Mouse (Mus musculus): ENCODE measurements around the gene Pigk. TPM values are rescaled to one million over a fixed set of nuclear protein-coding genes. Genes with fewer than 3 reads are reported as not detected.

Pigk gene
- polyA plus RNA-seq, 1 experiment, result 4.4 TPM

- TF ChIP-seq GATA1 (IDR thresholded peaks at IDR 0.05; ENCODE audit: low read length), result no peak
Measured at GRCm38 (mm10) chr3:152792601-152793000, 78.7 kb downstream of the Pigk start.

GRCm38 (mm10) chr3:152793006-152793405, 79.1 kb downstream of the Pigk start:
- no peak for TF ChIP-seq GATA1 (IDR thresholded peaks at IDR 0.05; ENCODE audit: low read length)

GRCm38 (mm10) chr3:152796216-152796615, 82.3 kb downstream of the Pigk start:
- no peak for TF ChIP-seq GATA1 (IDR thresholded peaks at IDR 0.05; ENCODE audit: low read length)

- no peak for TF ChIP-seq GATA1 (IDR thresholded peaks at IDR 0.05; ENCODE audit: low read length)
Measured at GRCm38 (mm10) chr3:152797354-152797753, 83.5 kb downstream of the Pigk start.

- TF ChIP-seq GATA1 (IDR thresholded peaks at IDR 0.05; ENCODE audit: low read length), result no peak
Measured at GRCm38 (mm10) chr3:152799738-152800431, 86.0 kb downstream of the Pigk start.

GRCm38 (mm10) chr3:152813905-152814304, 100.0 kb downstream of the Pigk start:
- TF ChIP-seq GATA1 (IDR thresholded peaks at IDR 0.05; ENCODE audit: low read length), result no peak

GRCm38 (mm10) chr3:152815110-152815509, 101.2 kb downstream of the Pigk start:
- no peak for TF ChIP-seq GATA1 (IDR thresholded peaks at IDR 0.05; ENCODE audit: low read length)

- no peak for TF ChIP-seq GATA1 (IDR thresholded peaks at IDR 0.05; ENCODE audit: low read length)
Measured at GRCm38 (mm10) chr3:152820406-152820805, 106.5 kb downstream of the Pigk start.

- no peak for TF ChIP-seq GATA1 (IDR thresholded peaks at IDR 0.05; ENCODE audit: low read length)
Measured at GRCm38 (mm10) chr3:152821202-152821601, 107.3 kb downstream of the Pigk start.

- no peak for TF ChIP-seq GATA1 (IDR thresholded peaks at IDR 0.05; ENCODE audit: low read length)
Measured at GRCm38 (mm10) chr3:152831377-152831776, 117.5 kb downstream of the Pigk start.

- TF ChIP-seq GATA1 (IDR thresholded peaks at IDR 0.05; ENCODE audit: low read length), result no peak
Measured at GRCm38 (mm10) chr3:152831974-152832373, 118.1 kb downstream of the Pigk start.

- TF ChIP-seq GATA1 (IDR thresholded peaks at IDR 0.05; ENCODE audit: low read length), result no peak
Measured at GRCm38 (mm10) chr3:152832436-152832835, 118.5 kb downstream of the Pigk start.

GRCm38 (mm10) chr3:152837407-152837806, 123.5 kb downstream of the Pigk start:
- TF ChIP-seq GATA1 (IDR thresholded peaks at IDR 0.05; ENCODE audit: low read length), result no peak

- TF ChIP-seq GATA1 (IDR thresholded peaks at IDR 0.05; ENCODE audit: low read length), result no peak
Measured at GRCm38 (mm10) chr3:152837938-152838337, 124.0 kb downstream of the Pigk start.

GRCm38 (mm10) chr3:152841264-152841663, 127.4 kb downstream of the Pigk start:
- TF ChIP-seq GATA1 (IDR thresholded peaks at IDR 0.05; ENCODE audit: low read length), result no peak

GRCm38 (mm10) chr3:152842648-152843047, 128.7 kb downstream of the Pigk start:
- TF ChIP-seq GATA1 (IDR thresholded peaks at IDR 0.05; ENCODE audit: low read length), result no peak

GRCm38 (mm10) chr3:152843925-152844324, 130.0 kb downstream of the Pigk start:
- no peak for TF ChIP-seq GATA1 (IDR thresholded peaks at IDR 0.05; ENCODE audit: low read length)

Data from G1E-ER4 (cell line).